Mouse (Mus musculus): ENCODE results near the gene Gm4791. TPM values are rescaled to one million over a fixed set of nuclear protein-coding genes. Genes with fewer than 3 reads are reported as not detected.

Gene Gm4791
- total RNA-seq, 1 experiment: not detected

DNA sequence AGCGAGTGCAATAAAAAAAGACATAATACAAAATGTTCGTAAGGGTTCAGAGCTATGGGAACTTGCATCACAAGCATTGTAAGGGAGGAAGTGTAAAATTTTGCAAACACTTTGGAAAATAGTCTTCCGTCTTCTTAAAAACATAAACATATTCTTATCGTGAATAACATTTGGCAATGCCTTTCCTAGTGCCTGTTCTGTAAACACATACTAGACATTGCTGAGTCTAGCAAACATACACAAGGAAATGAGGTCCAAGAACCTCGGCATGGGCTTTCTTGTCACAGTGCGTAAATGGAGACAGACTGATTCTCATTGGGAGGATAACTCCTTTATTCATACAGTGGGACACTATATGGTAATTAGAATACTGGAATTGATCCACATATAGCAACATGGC, 43.0 kb downstream of the Gm4791 start:
- no peaks in the 10 kb centered on the region for H3K9me3 ChIP-seq (ENCODE audit: control insufficient read depth, insufficient read depth, low read depth, low read length)
- H3K36me3 ChIP-seq (ENCODE audit: control insufficient read depth, insufficient read depth, low read length, poor library complexity, severe bottlenecking): no peaks in the 10 kb centered on the region
- TF ChIP-seq ZNF384 (IDR thresholded peaks at IDR 0.05; ENCODE audit: low read depth, low read length): no peak
- no peak for TF ChIP-seq HCFC1 (IDR thresholded peaks at IDR 0.05; ENCODE audit: borderline replicate concordance, insufficient read depth, low read length)
- TF ChIP-seq ZC3H11A (IDR thresholded peaks at IDR 0.05; ENCODE audit: borderline replicate concordance, low read depth, low read length): no peak
- no peak for TF ChIP-seq MAFK (IDR thresholded peaks at IDR 0.05; ENCODE audit: insufficient read depth, low read depth, low read length)
- no peak for TF ChIP-seq CHD2 (IDR thresholded peaks at IDR 0.05; ENCODE audit: low read depth, low read length)
- H3K4me3 ChIP-seq (ENCODE audit: insufficient read depth in 1 of 2, low read depth in 1 of 2, low read length in 2 of 2, poor library complexity in 1 of 2, severe bottlenecking in 1 of 2): no peak overlapping the region
- H3K4me1 ChIP-seq (ENCODE audit: control insufficient read depth in 2 of 2, insufficient read depth in 2 of 2, low read length in 2 of 2, poor library complexity in 1 of 2): no peaks in the 10 kb centered on the region
- H3K9ac ChIP-seq (ENCODE audit: insufficient read depth, low read depth, low read length, poor library complexity, severe bottlenecking): no peak overlapping the region
- DNase-seq (ENCODE audit: low read depth, low spot score): no peak
- H3K27ac ChIP-seq (ENCODE audit: insufficient read depth, low read depth, low read length, poor library complexity, severe bottlenecking): no peak overlapping the region
- in situ Hi-C loops (cut with MboI; ENCODE audit: low sequenced_read_pairs in 2 of 2, unreplicated experiment in 2 of 2): no loop called here
